Mouse (Mus musculus) bone marrow, adult 2 months (tissue): ENCODE results near the gene Rpl19.

Experiments used
- CTCF ChIP-seq: fragments of 200-500 bp; IDR thresholded peaks from 2 replicates; pipeline ENCODE4 v1.5.1; 2011; ENCODE audit warnings: low read length, control low read depth; ENCODE audit not compliant: control insufficient read depth, insufficient read depth
- POLR2A ChIP-seq: fragments of 200-500 bp; IDR thresholded peaks from 2 replicates; pipeline ENCODE4 v1.6.1; 2011; ENCODE audit warnings: low read depth, mild to moderate bottlenecking, control low read depth, low read length, borderline replicate concordance; ENCODE audit not compliant: control insufficient read depth

GRCm38 (mm10) chr11:98059662-98060061 is 33.2 kb downstream of the Rpl19 start:
- TF ChIP-seq CTCF (no peak), POLR2A (no peak)
